Mouse (Mus musculus) ES-Bruce4 (cell line): ENCODE measurements around the gene Ribc2.

Experiments
- CTCF ChIP-seq: IDR thresholded peaks from one replicate; pipeline ENCODE4 v1.8.1; 2011; ENCODE audit warnings: low read depth, low read length
- EP300 ChIP-seq: IDR thresholded peaks from 2 replicates; pipeline ENCODE4 v1.6.1; 2011; ENCODE audit warnings: low read depth, low read length; ENCODE audit not compliant: insufficient read depth
- POLR2A ChIP-seq: IDR thresholded peaks from one replicate; pipeline ENCODE4 v1.8.1; 2011; ENCODE audit warnings: low read length; ENCODE audit not compliant: insufficient read depth

DNA sequence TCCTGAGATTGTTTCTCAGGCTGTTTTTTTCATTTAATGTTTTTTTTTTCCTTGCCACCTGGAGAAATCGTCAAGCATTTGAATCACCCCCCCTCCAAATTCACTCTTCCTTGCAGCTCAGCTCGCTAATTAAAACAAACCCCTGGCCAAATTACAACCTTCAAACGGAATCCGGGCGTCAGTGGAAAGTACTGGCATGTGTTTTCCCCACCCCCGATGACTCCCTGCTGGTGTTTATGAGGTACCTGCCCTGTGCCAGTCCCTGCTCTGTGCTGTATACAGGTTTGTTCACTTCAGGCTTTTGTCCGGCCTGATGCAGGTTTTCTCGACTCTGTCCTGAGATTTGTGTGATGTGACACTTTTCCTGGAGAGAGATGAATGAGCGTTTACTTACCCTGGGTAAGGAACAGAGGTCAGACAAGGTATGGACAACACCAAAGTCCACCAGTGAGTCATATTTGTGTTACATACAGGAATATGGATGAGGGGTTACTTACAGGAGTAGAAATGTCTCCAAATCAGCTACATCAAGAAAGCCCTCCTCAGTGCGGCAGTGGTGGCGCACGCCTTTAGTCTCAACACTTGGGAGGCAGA lies 35.3 kb downstream of the Ribc2 start:
- TF ChIP-seq POLR2A = no peak
- TF ChIP-seq CTCF = no peak
- TF ChIP-seq EP300 = no peak
